Mouse (Mus musculus): ENCODE data around the gene Srrm3.

DNA sequence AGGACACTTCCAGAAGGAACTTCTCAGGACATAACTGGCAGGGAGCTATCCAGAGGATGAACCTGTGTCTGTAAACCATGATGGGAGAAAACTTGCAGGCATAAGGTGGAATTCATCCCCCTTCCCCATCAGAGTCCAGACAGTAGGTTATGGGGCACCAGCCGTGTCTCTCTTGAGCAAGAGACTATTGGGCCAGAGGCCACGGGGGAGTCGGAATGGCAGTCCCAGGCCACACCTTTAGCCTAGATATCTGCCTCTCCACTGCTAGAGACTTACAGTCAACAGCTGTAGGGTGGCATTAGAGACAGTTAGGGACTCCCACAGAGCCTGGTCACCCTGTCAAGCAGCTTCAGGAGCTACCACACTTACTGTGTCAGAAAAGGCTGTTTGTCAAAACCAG is 44.8 kb upstream of the Srrm3 start:
- TF ChIP-seq GATA1 (IDR thresholded peaks at IDR 0.05; ENCODE audit: low read length) (no peak), TAL1 (IDR thresholded peaks at IDR 0.05; ENCODE audit: low read length) (no peak)
